ENCODE assay signal across 19 mouse cellular contexts in genomic region chr8:91538109-91538508, GRCm38 (mm10).
DNase-seq lines count a peak whose midpoint lies in the region; ATAC-seq lines count a peak whose summit lies in the region.
"Had no signal": no experiment of that assay in that cellular context is flagged by ENCODE, and none has a peak within 500 bp of the region (broad histone marks: within the 10 kb centered on the region; RNA-seq: fewer than 3 reads in every experiment).

No protein-coding gene starts in this region.

- DNase-seq in kidney, adult 8-10 months, result peak; percentile 27 to 61
- DNase-seq in kidney, adult 18-20 months, result no peak
- DNase-seq in lung, postnatal 4 days, result no peak
- DNase-seq in cerebellum, postnatal 25 days, result no peak
- DNase-seq in cerebellum, adult 9-11 months, result no peak
- DNase-seq: adrenal gland, adult 8-10 months; cerebellum, adult 9-10 months; gastrocnemius, postnatal 10 days; heart, adult 2 months; heart, postnatal 36 days; thymus, postnatal 14 days had no signal

- H3K9me3 ChIP-seq in lung, embryonic 16.5 days (ENCODE audit: control insufficient read depth, low read length), result no peaks in the 10 kb centered on the region
- no peaks in the 10 kb centered on the region for H3K9me3 ChIP-seq in kidney, embryonic 14.5 days (ENCODE audit: control insufficient read depth, low read length)
- H3K9me3 ChIP-seq: forebrain, embryonic 10.5 days; hindbrain, embryonic 15.5 days; liver, embryonic 15.5 days; midbrain, embryonic 12.5 days; neural tube, embryonic 12.5 days had no signal

- no peaks in the 10 kb centered on the region for H3K36me3 ChIP-seq in lung, embryonic 16.5 days (ENCODE audit: control insufficient read depth, insufficient read depth, low read length)
- no peaks in the 10 kb centered on the region for H3K36me3 ChIP-seq in kidney, embryonic 14.5 days (ENCODE audit: control insufficient read depth, insufficient read depth, low read length)
- H3K36me3 ChIP-seq: forebrain, embryonic 10.5 days; hindbrain, embryonic 15.5 days; liver, embryonic 15.5 days; midbrain, embryonic 12.5 days; neural tube, embryonic 12.5 days had no signal

- H3K4me1 ChIP-seq in lung, embryonic 16.5 days (replicated peaks; ENCODE audit: control insufficient read depth, insufficient read depth, low read length), result peaks cover 19% of the 10 kb centered on the region
- H3K4me1 ChIP-seq in kidney, embryonic 14.5 days (ENCODE audit: control insufficient read depth, insufficient read depth, low read length), result peaks cover 5% of the 10 kb centered on the region

- H3K4me3 ChIP-seq in lung, embryonic 16.5 days (ENCODE audit: low read length), result no peak overlapping the region
- H3K4me3 ChIP-seq in kidney, embryonic 14.5 days (ENCODE audit: low read length), result no peak overlapping the region
- H3K4me3 ChIP-seq: forebrain, embryonic 10.5 days; heart, adult 2 months; hindbrain, embryonic 15.5 days; liver, embryonic 15.5 days; midbrain, embryonic 12.5 days; neural tube, embryonic 12.5 days had no signal

- 48% methylated on average over 9 of the region's 9 CpGs for WGBS in lung, embryonic 16.5 days
- WGBS in kidney, embryonic 14.5 days, result 70% methylated on average over 9 of the region's 9 CpGs

- ATAC-seq in lung, embryonic 16.5 days (ENCODE audit: low read depth), result peak; percentile 36; the same call in 1 of the 2 replicates
- peak; percentile 52 for ATAC-seq in kidney, embryonic 14.5 days (ENCODE audit: low FRiP score, low TSS enrichment)
- ATAC-seq: Patski had no signal

- no peak overlapping the region for H3K4me2 ChIP-seq in lung, embryonic 16.5 days (ENCODE audit: low read depth, low read length)
- no peak overlapping the region for H3K4me2 ChIP-seq in kidney, embryonic 14.5 days (replicated peaks; ENCODE audit: low read depth, low read length)
- H3K4me2 ChIP-seq: hindbrain, embryonic 15.5 days; liver, embryonic 15.5 days; midbrain, embryonic 12.5 days; neural tube, embryonic 12.5 days had no signal

- no peaks in the 10 kb centered on the region for H3K27me3 ChIP-seq in lung, embryonic 16.5 days (ENCODE audit: control insufficient read depth, insufficient read depth, low read depth, low read length)
- H3K27me3 ChIP-seq in kidney, embryonic 14.5 days (ENCODE audit: control insufficient read depth, insufficient read depth, low read length), result no peaks in the 10 kb centered on the region; the same call in 1 of the 2 replicates
- H3K27me3 ChIP-seq: hindbrain, embryonic 15.5 days; liver, embryonic 15.5 days; Patski had no signal

- no peak overlapping the region for H3K9ac ChIP-seq in lung, embryonic 16.5 days (ENCODE audit: low read length)
- no peak overlapping the region for H3K9ac ChIP-seq in kidney, embryonic 14.5 days (ENCODE audit: low read depth, low read length)
- H3K9ac ChIP-seq: hindbrain, embryonic 15.5 days; liver, embryonic 15.5 days; midbrain, embryonic 12.5 days; neural tube, embryonic 12.5 days had no signal

- no peak overlapping the region; the same call in 1 of the 2 replicates for H3K27ac ChIP-seq in lung, embryonic 16.5 days (ENCODE audit: low read length)
- H3K27ac ChIP-seq in kidney, embryonic 14.5 days (ENCODE audit: low read depth, low read length), result no peak overlapping the region
- H3K27ac ChIP-seq: forebrain, embryonic 10.5 days; heart, adult 2 months; hindbrain, embryonic 15.5 days; liver, embryonic 15.5 days; midbrain, embryonic 12.5 days; neural tube, embryonic 12.5 days had no signal

Comparison
In these comparisons a context has a peak if more than half of its experiments do, and no peak if none do; other contexts are left out.
1. DNase-seq: peak in kidney, adult 8-10 months (2 of 2); none in kidney, adult 18-20 months (single experiment), lung, postnatal 4 days (0 of 2), cerebellum, postnatal 25 days (0 of 2) and cerebellum, adult 9-11 months (single experiment).